Mouse (Mus musculus) C2C12 (cell line): Measurements from ENCODE around the gene Dnm2. TPM values are rescaled to one million over a fixed set of nuclear protein-coding genes. Genes with fewer than 3 reads are reported as not detected.
"Not testable (repeated sequence)": the region's sequence is repeated elsewhere in the genome, so short reads cannot be mapped to it uniquely, and the experiment has no call there.

Experiments used
- H3K27me3 ChIP-seq: one replicate; pipeline ENCODE4 v1.6.1; 2011; ENCODE audit not compliant: control insufficient read depth, insufficient read depth, insufficient read length
- H3K36me3 ChIP-seq: one replicate; pipeline ENCODE4 v1.6.1; 2011; ENCODE audit not compliant: control insufficient read depth, insufficient read depth
- H3K4me3 ChIP-seq: one replicate; pipeline ENCODE4 v1.5.1; 2011; ENCODE audit warnings: mild to moderate bottlenecking, control low read depth; ENCODE audit not compliant: poor library complexity, insufficient read depth, severe bottlenecking
- H3K79me2 ChIP-seq: one replicate; pipeline ENCODE4 v1.6.1; 2011; ENCODE audit not compliant: control insufficient read depth, insufficient read depth
- H3K79me3 ChIP-seq: one replicate; pipeline ENCODE4 v1.6.1; 2011; ENCODE audit warnings: low read depth, control low read depth
- H3ac ChIP-seq: one replicate; pipeline ENCODE3; 2011; ENCODE audit warnings: low read depth; ENCODE audit not compliant: control insufficient read depth, insufficient read length
- CEBPB ChIP-seq: IDR thresholded peaks from one replicate; pipeline ENCODE4 v1.6.1; 2011; ENCODE audit warnings: low read depth, mild to moderate bottlenecking, control low read depth, moderate library complexity
- CTCF ChIP-seq: IDR thresholded peaks from one replicate; pipeline ENCODE4 v1.5.1; 2011; ENCODE audit not compliant: control insufficient read depth, insufficient read depth, insufficient read length
- FOSL1 ChIP-seq: IDR thresholded peaks from one replicate; pipeline ENCODE4 v1.8.0; 2011; ENCODE audit warnings: mild to moderate bottlenecking, low read length; ENCODE audit not compliant: poor library complexity, insufficient read depth, severe bottlenecking
- MAX ChIP-seq: IDR thresholded peaks from one replicate; pipeline ENCODE4 v1.6.1; 2011; ENCODE audit warnings: mild to moderate bottlenecking, control low read depth
- MYOD1 ChIP-seq: IDR thresholded peaks from one replicate; pipeline ENCODE4 v1.6.1; 2011; ENCODE audit warnings: low read depth; ENCODE audit not compliant: control insufficient read depth, insufficient read length
- MYOG ChIP-seq: IDR thresholded peaks from one replicate; pipeline ENCODE4 v1.6.1; 2011; ENCODE audit not compliant: control insufficient read depth, insufficient read length; ENCODE audit errors: extremely low read depth
- USF1 ChIP-seq: IDR thresholded peaks from one replicate; pipeline ENCODE4 v1.6.1; 2011; ENCODE audit warnings: low read depth, mild to moderate bottlenecking, control low read depth, moderate library complexity
- polyA plus RNA-seq: library from polyadenylated mRNA; unstranded; fragments of >200 nt; fragmentation: generic; extraction: Trizol; gene quantifications from one replicate; pipeline ENCODE4 v1.2.1, GENCODE M21; 2012; ENCODE audit warnings: missing spikeins

Dnm2 gene
- polyA plus RNA-seq, 1 experiment, result 64.4 TPM

- Histone ChIP-seq H3K79me3 (peaks cover 8% of the 10 kb centered on the region), H3K4me3 (peak overlapping the region; percentile 33), H3K79me2 (peaks cover 17% of the 10 kb centered on the region), H3K36me3 (peaks cover 13% of the 10 kb centered on the region), H3ac (peak overlapping the region; percentile 49), H3K27me3 (no peaks in the 10 kb centered on the region)
- no peak for TF ChIP-seq MYOG
- TF ChIP-seq CTCF, result no peak
- TF ChIP-seq CEBPB, result no peak
- no peak for TF ChIP-seq MYOD1
- TF ChIP-seq USF1, result no peak
- no peak for TF ChIP-seq FOSL1
- TF ChIP-seq MAX, result no peak
These were observed 85.9 kb downstream of the Dnm2 start for GRCm38 (mm10) chr9:21510689-21511015.

DNA sequence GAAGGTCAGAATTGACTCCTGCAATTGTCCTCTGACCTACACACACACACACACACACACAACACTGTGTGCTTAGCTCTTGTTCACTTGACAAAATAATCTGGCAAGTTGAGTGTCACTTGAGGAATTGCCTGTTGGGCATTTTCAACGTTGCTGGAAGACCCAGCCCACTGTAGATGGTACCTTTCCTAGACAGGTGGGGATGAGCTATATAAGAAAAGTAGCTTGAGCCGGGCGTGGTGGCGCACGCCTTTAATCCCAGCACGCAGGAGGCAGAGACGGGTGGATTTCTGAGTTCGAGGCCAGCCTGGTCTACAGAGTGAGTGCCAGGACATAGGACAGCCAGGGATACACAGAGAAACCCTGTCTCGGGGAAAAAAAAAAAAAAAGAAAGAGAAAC lies 86.3 kb downstream of the Dnm2 start:
- Histone ChIP-seq H3K4me3 (peak overlapping the region; percentile 33), H3K36me3 (peaks cover 13% of the 10 kb centered on the region), H3ac (peak overlapping the region; percentile 49), H3K79me2 (peaks cover 17% of the 10 kb centered on the region), H3K79me3 (peaks cover 8% of the 10 kb centered on the region), H3K27me3 (no peaks in the 10 kb centered on the region)
- TF ChIP-seq CEBPB, result no peak
- TF ChIP-seq USF1, result no peak
- TF ChIP-seq MAX, result no peak
- TF ChIP-seq CTCF, result no peak
- TF ChIP-seq FOSL1, result no peak
- no peak for TF ChIP-seq MYOD1
- TF ChIP-seq MYOG, result no peak

DNA sequence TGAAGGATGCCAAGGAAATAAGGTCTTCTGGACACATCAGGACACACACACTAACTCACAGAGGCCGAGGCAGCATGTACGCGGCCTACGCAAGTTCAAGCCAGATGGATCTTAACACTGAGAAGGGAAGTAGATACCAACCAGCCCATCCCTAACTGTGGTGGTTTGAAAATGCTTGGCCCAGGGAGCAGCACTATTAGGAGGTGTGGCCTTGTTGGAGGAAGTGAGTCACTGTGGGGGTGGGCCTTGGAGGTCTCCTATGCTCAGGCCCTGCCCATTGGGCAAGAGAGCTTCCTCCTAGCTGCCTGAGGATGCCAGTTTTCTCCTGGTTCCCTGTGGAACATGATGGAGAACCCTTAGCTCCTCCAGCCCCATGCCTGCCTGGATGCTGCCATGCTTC lies 88.8 kb downstream of the Dnm2 start:
- H3K79me2 ChIP-seq, result peaks cover 11% of the 10 kb centered on the region
- peaks cover 3% of the 10 kb centered on the region for H3K36me3 ChIP-seq
- H3K27me3 ChIP-seq, result no peaks in the 10 kb centered on the region
- no peak overlapping the region for H3K4me3 ChIP-seq
- TF ChIP-seq MAX (no peak), MYOG (no peak), USF1 (no peak), CTCF (no peak), FOSL1 (no peak), CEBPB (no peak), MYOD1 (no peak)
- H3K79me3 ChIP-seq, result peaks cover 8% of the 10 kb centered on the region
- H3ac ChIP-seq, result no peak overlapping the region

DNA sequence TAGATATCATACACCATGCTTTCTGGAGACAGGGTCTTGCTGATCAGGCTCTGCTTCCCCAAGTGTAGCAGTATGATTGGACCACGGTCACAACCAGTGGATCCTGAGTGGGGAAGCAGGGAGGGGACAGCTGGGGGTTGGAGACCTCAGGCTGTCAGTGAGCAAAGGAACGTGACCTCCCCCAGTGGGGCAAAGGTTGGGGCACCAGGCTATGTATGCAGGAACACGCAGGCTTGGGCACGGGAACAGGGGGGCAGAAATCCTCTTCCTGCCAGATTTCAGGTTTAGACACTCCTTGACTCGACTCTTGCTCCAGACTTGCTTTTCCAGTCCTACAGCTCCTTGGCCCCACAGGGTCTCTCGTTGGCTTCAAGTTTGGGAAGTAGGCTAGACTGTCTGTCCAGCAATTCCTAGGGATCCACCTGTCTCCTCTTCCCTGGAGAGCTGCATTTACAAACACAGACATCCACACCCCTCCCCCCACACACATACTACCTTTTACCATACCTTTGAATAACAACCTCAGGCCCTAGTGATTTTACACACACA lies 93.3 kb downstream of the Dnm2 start:
- TF ChIP-seq CEBPB (no peak), MAX (no peak), USF1 (no peak), CTCF (no peak), MYOG (no peak), MYOD1 (no peak), FOSL1 (no peak)
- H3ac ChIP-seq, result no peak overlapping the region
- H3K27me3 ChIP-seq, result peaks cover 3% of the 10 kb centered on the region
- no peaks in the 10 kb centered on the region for H3K79me3 ChIP-seq
- H3K79me2 ChIP-seq, result no peaks in the 10 kb centered on the region
- H3K36me3 ChIP-seq, result no peaks in the 10 kb centered on the region
- H3K4me3 ChIP-seq, result no peak overlapping the region

GRCm38 (mm10) chr9:21518690-21519089 lies 94.0 kb downstream of the Dnm2 start:
- not testable (repeated sequence) for H3K4me3 ChIP-seq, H3K27me3 ChIP-seq, H3K36me3 ChIP-seq, H3ac ChIP-seq, H3K79me3 ChIP-seq, H3K79me2 ChIP-seq

DNA sequence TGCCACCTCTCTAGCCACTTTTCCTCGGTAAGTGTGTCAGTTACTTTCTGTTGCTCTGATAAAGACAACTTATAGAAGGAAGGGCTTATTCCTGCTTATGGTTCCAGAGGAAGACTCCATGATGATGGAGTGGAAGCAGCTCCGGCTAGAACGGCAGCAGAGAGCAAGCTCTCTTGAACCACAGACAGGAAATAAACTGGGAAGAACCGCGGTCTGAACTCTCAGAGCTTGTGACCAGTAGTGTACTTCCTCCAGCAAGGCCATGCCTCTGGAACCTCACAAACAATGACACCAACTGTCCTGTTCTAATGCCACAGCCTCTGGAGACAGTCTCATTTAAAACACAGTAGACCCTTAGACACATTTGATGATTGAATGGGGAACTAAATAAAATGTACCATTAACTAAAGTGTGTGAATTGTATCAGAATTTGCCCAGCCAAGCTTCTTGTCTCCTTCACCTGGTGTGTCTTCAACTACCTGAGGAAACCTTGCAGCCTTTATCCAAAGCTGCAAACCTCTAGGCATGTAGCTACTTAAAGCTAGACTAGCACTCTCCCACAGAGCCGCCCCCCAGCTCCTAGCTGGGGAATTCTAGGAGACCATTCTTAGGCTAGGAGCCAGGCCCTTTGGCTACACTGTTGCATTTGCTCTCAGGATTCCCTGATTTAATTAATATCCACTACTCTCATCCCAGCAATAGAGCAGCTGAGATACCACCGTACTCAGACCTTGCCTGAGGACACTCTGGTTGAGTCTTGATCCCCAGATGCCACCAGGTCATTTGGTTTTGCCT lies 100.6 kb downstream of the Dnm2 start:
- TF ChIP-seq CTCF (no peak), CEBPB (no peak), MYOD1 (no peak), MYOG (no peak), MAX (no peak), FOSL1 (no peak), USF1 (no peak)
- Histone ChIP-seq H3K4me3 (no peak overlapping the region), H3ac (no peak overlapping the region), H3K79me2 (no peaks in the 10 kb centered on the region), H3K27me3 (peaks cover 3% of the 10 kb centered on the region), H3K36me3 (no peaks in the 10 kb centered on the region), H3K79me3 (no peaks in the 10 kb centered on the region)
